Mouse (Mus musculus) embryonic fibroblast, embryonic 13.5 days (primary cell): ENCODE results near the gene Ptprn2.

Source experiments
- CTCF ChIP-seq: IDR thresholded peaks from 2 replicates; pipeline ENCODE4 v1.5.1; 2011; ENCODE audit warnings: mild to moderate bottlenecking, control low read depth, low read length, moderate library complexity, borderline replicate concordance; ENCODE audit not compliant: insufficient read depth
- POLR2A ChIP-seq: IDR thresholded peaks from 2 replicates; pipeline ENCODE4 v1.6.1; 2011; ENCODE audit warnings: low read depth, mild to moderate bottlenecking, control low read depth, low read length, moderate library complexity

DNA sequence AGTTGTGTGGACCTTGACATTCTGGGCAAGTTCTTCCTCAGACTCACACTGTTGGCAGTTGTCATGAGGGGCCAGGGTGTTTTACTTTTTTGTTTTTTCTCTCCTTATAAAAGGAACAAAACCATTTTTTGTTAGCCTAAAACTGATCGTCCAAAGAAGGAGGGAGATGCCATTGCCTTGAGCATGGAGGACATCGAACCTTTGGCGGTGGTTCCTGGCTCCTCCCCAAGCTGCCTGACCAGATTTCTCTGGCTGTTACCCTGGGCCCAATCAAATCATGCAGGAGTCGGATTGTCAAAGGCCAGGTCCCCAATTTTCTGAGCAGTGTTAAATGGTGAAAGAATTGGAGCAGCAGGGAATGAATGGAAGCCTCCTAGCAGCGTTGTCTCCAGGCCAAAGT lies 116.4 kb downstream of the Ptprn2 start:
- TF ChIP-seq CTCF (no peak), POLR2A (no peak)
